Mouse (Mus musculus): Measurements from ENCODE around the gene Scrn1.

Gene Scrn1

GRCm38 (mm10) chr6:54565665-54566545, at the start of gene Scrn1:
Gene Scrn1 (minus strand): TSS chr6:54566489.
- DNase-seq: peak; percentile 74

- DNase-seq: no peak
Observed at GRCm38 (mm10) chr6:54606241-54606640, 40.0 kb upstream of the Scrn1 start.

GRCm38 (mm10) chr6:54604001-54604715, 37.9 kb upstream of the Scrn1 start:
- no peak for DNase-seq

GRCm38 (mm10) chr6:54602891-54603290, 36.6 kb upstream of the Scrn1 start:
- no peak for DNase-seq

- DNase-seq: no peak
Observed at GRCm38 (mm10) chr6:54600681-54601347, 34.5 kb upstream of the Scrn1 start.

GRCm38 (mm10) chr6:54597711-54598110, 31.4 kb upstream of the Scrn1 start:
- no peak for DNase-seq

GRCm38 (mm10) chr6:54597208-54597607, 30.9 kb upstream of the Scrn1 start, which contains the start of gene Fkbp14:
Gene Fkbp14 (minus strand): TSS chr6:54597308.
- DNase-seq: no peak

GRCm38 (mm10) chr6:54595330-54595878, 29.1 kb upstream of the Scrn1 start:
- DNase-seq: no peak

GRCm38 (mm10) chr6:54594469-54595329, 28.4 kb upstream of the Scrn1 start, which contains the start of gene Plekha8:
Gene Plekha8 (plus strand): TSS chr6:54595111.
- peak; percentile 91 to 95 for DNase-seq

- no peak for DNase-seq
Observed at GRCm38 (mm10) chr6:54593766-54594468, 27.6 kb upstream of the Scrn1 start.

- DNase-seq: peak; percentile 94 to 95
Observed at GRCm38 (mm10) chr6:54592938-54593535, 26.7 kb upstream of the Scrn1 start.

- DNase-seq: no peak
Observed at GRCm38 (mm10) chr6:54591778-54592177, 25.5 kb upstream of the Scrn1 start.

GRCm38 (mm10) chr6:54590691-54591090, 24.4 kb upstream of the Scrn1 start:
- DNase-seq: no peak

- no peak for DNase-seq
Observed at GRCm38 (mm10) chr6:54588212-54588611, 21.9 kb upstream of the Scrn1 start.

- DNase-seq: no peak
Observed at GRCm38 (mm10) chr6:54587683-54588082, 21.4 kb upstream of the Scrn1 start.

- no peak for DNase-seq
Observed at GRCm38 (mm10) chr6:54586911-54587310, 20.6 kb upstream of the Scrn1 start.

GRCm38 (mm10) chr6:54586175-54586574, 19.9 kb upstream of the Scrn1 start:
- DNase-seq: peak; percentile 46 to 64

GRCm38 (mm10) chr6:54573218-54573955, 7.1 kb upstream of the Scrn1 start:
- no peak for DNase-seq

GRCm38 (mm10) chr6:54569776-54570175, 3.5 kb upstream of the Scrn1 start:
- DNase-seq: no peak

GRCm38 (mm10) chr6:54566546-54566919, 244 bp upstream of the Scrn1 start:
- no peak for DNase-seq
